Mouse (Mus musculus) ES-E14 (cell line): ENCODE measurements at regions not wholly inside any gene's neighbourhood (a gene's known extent, or its start where the extent isn't known, plus 50 kb on each side); places are given as distances from the start of the nearest gene placed in this dataset.
A peak's percentile ranks its signal among the peaks of the same experiment; 100 is the strongest.

ENCODE experiments used
- DNase-seq: peaks from one replicate; pipeline ENCODE4 v3.0.0-alpha.2; 2013; ENCODE audit warnings: low read depth, low spot score
- H3K27ac ChIP-seq: 2 replicates; pipeline ENCODE4 v1.5.1; 2012; ENCODE audit warnings: low read depth, mild to moderate bottlenecking, low read length, moderate library complexity, mixed read lengths; ENCODE audit not compliant: poor library complexity, insufficient read depth, severe bottlenecking
- H3K36me3 ChIP-seq: 2 replicates; pipeline ENCODE4 v1.6.1; 2012; ENCODE audit warnings: mild to moderate bottlenecking, low read length, moderate library complexity, mixed read lengths; ENCODE audit not compliant: control insufficient read depth, poor library complexity, insufficient read depth, severe bottlenecking
- H3K4me1 ChIP-seq, 2 experiments: fragments of 150-350 bp in 1 of 2; sonication (generic) in 1 of 2; 2 replicates each; pipeline ENCODE4 v1.6.1; 2012; ENCODE audit warnings: low read length in 2 of 2, mild to moderate bottlenecking in 1 of 2, mixed read lengths in 1 of 2; ENCODE audit not compliant: control insufficient read depth in 2 of 2, insufficient read depth in 2 of 2, poor library complexity in 1 of 2
- H3K4me3 ChIP-seq, 2 experiments: fragments of 150-350 bp in 1 of 2; sonication (generic) in 1 of 2; 2 replicates each; pipeline ENCODE4 v1.5.1; 2012; ENCODE audit warnings: low read length in 2 of 2, low read depth in 1 of 2, mild to moderate bottlenecking in 1 of 2, mixed read lengths in 1 of 2; ENCODE audit not compliant: insufficient read depth in 1 of 2, poor library complexity in 1 of 2, severe bottlenecking in 1 of 2
- H3K9ac ChIP-seq: 2 replicates; pipeline ENCODE4 v1.6.1; 2012; ENCODE audit warnings: low read depth, mild to moderate bottlenecking, low read length, mixed read lengths; ENCODE audit not compliant: poor library complexity, insufficient read depth, severe bottlenecking
- H3K9me3 ChIP-seq: fragments of 150-350 bp; sonication (generic); 2 replicates; pipeline ENCODE4 v1.6.1; 2012; ENCODE audit warnings: low read depth, mild to moderate bottlenecking, low read length; ENCODE audit not compliant: control insufficient read depth, insufficient read depth
- CHD2 ChIP-seq: IDR thresholded peaks from 2 replicates; pipeline ENCODE4 v1.6.1; 2014; ENCODE audit warnings: mild to moderate bottlenecking, low read depth, low read length, inconsistent platforms
- HCFC1 ChIP-seq: IDR thresholded peaks from 2 replicates; pipeline ENCODE4 v1.6.1; 2012; ENCODE audit warnings: low read length, inconsistent platforms, borderline replicate concordance; ENCODE audit not compliant: insufficient read depth
- MAFK ChIP-seq: IDR thresholded peaks from 2 replicates; pipeline ENCODE4 v1.6.1; 2014; ENCODE audit warnings: mild to moderate bottlenecking, low read depth, low read length, inconsistent platforms; ENCODE audit not compliant: insufficient read depth
- ZC3H11A ChIP-seq: IDR thresholded peaks from 2 replicates; pipeline ENCODE4 v1.6.1; 2012; ENCODE audit warnings: low read depth, mild to moderate bottlenecking, inconsistent platforms, low read length, borderline replicate concordance
- ZNF384 ChIP-seq: IDR thresholded peaks from 2 replicates; pipeline ENCODE4 v1.6.1; 2012; ENCODE audit warnings: low read depth, low read length, inconsistent platforms
- in situ Hi-C, 2 experiments: fragments of 600-800 bp; cut with MboI; formaldehyde crosslinking; loops; one replicate each; pipeline ENCODE4 v1.15.1; 2025; ENCODE audit warnings: low sequenced_read_pairs in 2 of 2, inconsistent platforms in 1 of 2; ENCODE audit not compliant: unreplicated experiment in 2 of 2

GRCm38 (mm10) chr1:73826243-73826930 is 297.9 kb downstream of the Tns1 start:
- Histone ChIP-seq H3K9ac (no peak overlapping the region), H3K4me1 (no peaks in the 10 kb centered on the region), H3K9me3 (no peaks in the 10 kb centered on the region), H3K27ac (no peak overlapping the region), H3K36me3 (no peaks in the 10 kb centered on the region), H3K4me3 (no peak overlapping the region)
- in situ Hi-C loops = loop anchor here in 1 of 2 experiments (10.0 kb wide), 1 partner anchor 952 kb away; the partner anchor contains the start of gene Igfbp5
- peak; percentile 70 for DNase-seq
- TF ChIP-seq ZC3H11A (peak; percentile 99), MAFK (no peak)

DNA sequence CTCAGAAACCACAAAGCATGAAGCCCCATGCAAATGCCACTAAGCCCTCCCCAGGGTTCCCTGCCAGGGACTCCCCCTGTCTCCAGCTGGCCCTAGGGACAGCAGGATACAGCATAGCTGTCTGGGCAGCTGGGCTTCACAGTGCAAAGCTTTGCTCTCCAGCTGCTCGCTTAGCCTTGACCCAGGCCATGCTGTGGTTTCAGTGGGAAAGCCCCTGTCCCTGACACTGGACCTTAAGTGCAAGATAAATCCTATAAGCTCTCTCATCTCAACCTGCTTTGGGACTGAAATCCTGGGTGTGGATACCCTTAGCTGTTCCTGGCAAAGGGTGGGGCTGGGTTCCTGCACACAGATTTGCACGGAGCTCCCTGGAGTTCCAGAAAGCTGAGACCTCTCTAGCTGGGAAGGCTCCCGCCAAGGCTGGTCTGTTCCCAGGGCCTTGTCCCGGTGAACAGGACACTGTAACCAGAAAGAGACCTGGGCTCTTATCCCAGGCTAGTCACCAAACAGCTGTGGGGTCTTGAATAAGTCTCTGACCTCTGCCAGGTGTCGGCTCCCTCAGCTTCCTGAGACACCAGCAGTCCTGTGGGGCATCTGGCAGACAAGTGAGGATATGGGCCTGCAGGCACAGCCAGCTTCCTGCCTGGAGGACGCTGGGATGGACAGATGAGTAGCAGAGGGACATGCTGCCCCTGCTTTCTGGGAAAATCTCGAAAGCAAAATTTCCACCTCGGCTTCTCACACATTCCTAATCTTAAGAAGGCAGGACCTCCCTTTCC is 299.7 kb downstream of the Tns1 start:
- no peak for DNase-seq
- H3K4me3 ChIP-seq = no peak overlapping the region
- TF ChIP-seq CHD2 (no peak), MAFK (no peak), HCFC1 (no peak), ZC3H11A (no peak), ZNF384 (no peak)
- H3K9ac ChIP-seq = no peak overlapping the region
- H3K27ac ChIP-seq = no peak overlapping the region
- no peaks in the 10 kb centered on the region for H3K36me3 ChIP-seq
- in situ Hi-C loops = loop anchor here in 1 of 2 experiments (10.0 kb wide), 1 partner anchor 950 kb away; the partner anchor contains the start of gene Igfbp5
- H3K4me1 ChIP-seq = no peaks in the 10 kb centered on the region
- no peaks in the 10 kb centered on the region for H3K9me3 ChIP-seq

GRCm38 (mm10) chr1:73823726-73824125 is 300.5 kb downstream of the Tns1 start:
- Histone ChIP-seq H3K4me3 (no peak overlapping the region), H3K9ac (no peak overlapping the region), H3K4me1 (no peaks in the 10 kb centered on the region), H3K27ac (no peak overlapping the region), H3K9me3 (no peaks in the 10 kb centered on the region), H3K36me3 (no peaks in the 10 kb centered on the region)
- no peak for DNase-seq
- in situ Hi-C loops = loop anchor here in 1 of 2 experiments (10.0 kb wide), 1 partner anchor 949 kb away; the partner anchor contains the start of gene Igfbp5
- TF ChIP-seq ZNF384 (no peak), ZC3H11A (no peak), HCFC1 (no peak), MAFK (no peak), CHD2 (no peak)

DNA sequence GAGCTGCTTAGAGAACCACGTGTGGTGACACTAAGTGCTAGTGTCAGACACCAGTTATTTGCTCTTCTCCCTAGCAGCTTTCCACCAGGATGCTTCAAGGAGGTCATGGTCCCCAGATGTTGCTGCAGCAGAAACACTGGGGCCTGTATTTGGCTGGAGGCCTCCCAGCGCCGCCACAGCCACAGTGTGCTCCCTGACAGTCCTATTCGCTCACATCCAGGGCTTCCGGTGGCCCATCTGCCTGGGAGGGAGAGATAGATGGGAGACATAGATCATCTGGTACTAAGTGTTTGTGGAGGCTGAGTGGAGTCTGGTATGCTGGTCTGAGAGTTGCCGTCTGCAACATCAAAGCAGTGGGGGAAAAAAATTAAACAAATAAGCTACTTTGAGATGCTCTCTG is 301.6 kb downstream of the Tns1 start:
- no peaks in the 10 kb centered on the region for H3K4me1 ChIP-seq
- H3K27ac ChIP-seq = no peak overlapping the region
- H3K4me3 ChIP-seq = no peak overlapping the region
- H3K36me3 ChIP-seq = no peaks in the 10 kb centered on the region
- no peak for DNase-seq
- no peaks in the 10 kb centered on the region for H3K9me3 ChIP-seq
- in situ Hi-C loops = loop anchor here in 1 of 2 experiments (10.0 kb wide), 1 partner anchor 948 kb away; the partner anchor contains the start of gene Igfbp5
- H3K9ac ChIP-seq = no peak overlapping the region
- TF ChIP-seq ZC3H11A (no peak), CHD2 (no peak), HCFC1 (no peak), MAFK (no peak), ZNF384 (no peak)
